Mouse (Mus musculus): ENCODE data around the gene Oser1. TPM values are rescaled to one million over a fixed set of nuclear protein-coding genes. Genes with fewer than 3 reads are reported as not detected.

Oser1 gene
- polyA plus RNA-seq, 1 experiment from 2014 or later, result 64.5 TPM

- WGBS, result 87% methylated on average over 6 of the region's 6 CpGs
- Histone ChIP-seq H3K4me1 (replicated peaks; ENCODE audit: control insufficient read depth, insufficient read depth, low read length) (no peaks in the 10 kb centered on the region), H3K27me3 (replicated peaks; ENCODE audit: control insufficient read depth, insufficient read depth, low read length) (0 out of 2 replicates have a peak, but pooled peaks cover 2% of the 10 kb centered on the region), H3K9ac (ENCODE audit: low read depth, low read length) (no peak overlapping the region), H3K27ac (ENCODE audit: low read depth, low read length) (no peak overlapping the region), H3K4me3 (ENCODE audit: low read depth, low read length) (no peak overlapping the region), H3K9me3 (ENCODE audit: control insufficient read depth) (no peaks in the 10 kb centered on the region), H3K4me2 (replicated peaks; ENCODE audit: low read depth) (no peak overlapping the region), H3K36me3 (ENCODE audit: control insufficient read depth, insufficient read depth) (no peaks in the 10 kb centered on the region)
- TF ChIP-seq CTCF (IDR thresholded peaks at IDR 0.05; ENCODE audit: low read depth), result peak; percentile 55
- ATAC-seq, result no peak
Observed at GRCm38 (mm10) chr2:163452738-163453137, 28.2 kb upstream of the Oser1 start.

GRCm38 (mm10) chr2:163450668-163451295, 26.3 kb upstream of the Oser1 start:
- no peak overlapping the region for H3K4me2 ChIP-seq (replicated peaks; ENCODE audit: low read depth)
- no peaks in the 10 kb centered on the region for H3K27me3 ChIP-seq (replicated peaks; ENCODE audit: control insufficient read depth, insufficient read depth, low read length)
- no peak for ATAC-seq
- H3K4me3 ChIP-seq (ENCODE audit: low read depth, low read length), result no peak overlapping the region
- 63% methylated on average over 6 of the region's 6 CpGs for WGBS
- H3K9ac ChIP-seq (ENCODE audit: low read depth, low read length), result no peak overlapping the region
- H3K4me1 ChIP-seq (replicated peaks; ENCODE audit: control insufficient read depth, insufficient read depth, low read length), result no peaks in the 10 kb centered on the region
- TF ChIP-seq CTCF (IDR thresholded peaks at IDR 0.05; ENCODE audit: low read depth), result no peak
- no peaks in the 10 kb centered on the region for H3K36me3 ChIP-seq (ENCODE audit: control insufficient read depth, insufficient read depth)
- H3K27ac ChIP-seq (ENCODE audit: low read depth, low read length), result no peak overlapping the region
- no peaks in the 10 kb centered on the region for H3K9me3 ChIP-seq (ENCODE audit: control insufficient read depth)

GRCm38 (mm10) chr2:163449276-163449675, 24.8 kb upstream of the Oser1 start:
- Histone ChIP-seq H3K9ac (ENCODE audit: low read depth, low read length) (no peak overlapping the region), H3K36me3 (ENCODE audit: control insufficient read depth, insufficient read depth) (no peaks in the 10 kb centered on the region), H3K9me3 (ENCODE audit: control insufficient read depth) (no peaks in the 10 kb centered on the region), H3K4me3 (ENCODE audit: low read depth, low read length) (no peak overlapping the region), H3K27me3 (replicated peaks; ENCODE audit: control insufficient read depth, insufficient read depth, low read length) (no peaks in the 10 kb centered on the region), H3K27ac (ENCODE audit: low read depth, low read length) (no peak overlapping the region), H3K4me1 (replicated peaks; ENCODE audit: control insufficient read depth, insufficient read depth, low read length) (no peaks in the 10 kb centered on the region), H3K4me2 (replicated peaks; ENCODE audit: low read depth) (no peak overlapping the region)
- WGBS, result 42% methylated on average over 3 of the region's 3 CpGs
- no peak for TF ChIP-seq CTCF (IDR thresholded peaks at IDR 0.05; ENCODE audit: low read depth)
- no peak for ATAC-seq

- H3K4me3 ChIP-seq (ENCODE audit: low read depth, low read length), result no peak overlapping the region
- no peak overlapping the region for H3K27ac ChIP-seq (ENCODE audit: low read depth, low read length)
- no peaks in the 10 kb centered on the region for H3K36me3 ChIP-seq (ENCODE audit: control insufficient read depth, insufficient read depth)
- TF ChIP-seq CTCF (IDR thresholded peaks at IDR 0.05; ENCODE audit: low read depth), result no peak
- 80% methylated on average over 12 of the region's 12 CpGs for WGBS
- H3K9me3 ChIP-seq (ENCODE audit: control insufficient read depth), result no peaks in the 10 kb centered on the region
- no peak for ATAC-seq
- no peak overlapping the region for H3K9ac ChIP-seq (ENCODE audit: low read depth, low read length)
- H3K4me1 ChIP-seq (replicated peaks; ENCODE audit: control insufficient read depth, insufficient read depth, low read length), result no peaks in the 10 kb centered on the region
- H3K4me2 ChIP-seq (replicated peaks; ENCODE audit: low read depth), result no peak overlapping the region
- H3K27me3 ChIP-seq (replicated peaks; ENCODE audit: control insufficient read depth, insufficient read depth, low read length), result no peaks in the 10 kb centered on the region
Observed at GRCm38 (mm10) chr2:163447375-163447774, 22.9 kb upstream of the Oser1 start.

GRCm38 (mm10) chr2:163444017-163444416, 19.5 kb upstream of the Oser1 start:
- no peak overlapping the region for H3K9ac ChIP-seq (ENCODE audit: low read depth, low read length)
- H3K9me3 ChIP-seq (ENCODE audit: control insufficient read depth), result no peaks in the 10 kb centered on the region
- ATAC-seq, result no peak
- 42% methylated on average over 7 of the region's 7 CpGs for WGBS
- peaks cover 3% of the 10 kb centered on the region for H3K27me3 ChIP-seq (replicated peaks; ENCODE audit: control insufficient read depth, insufficient read depth, low read length)
- H3K4me2 ChIP-seq (replicated peaks; ENCODE audit: low read depth), result no peak overlapping the region
- no peaks in the 10 kb centered on the region for H3K4me1 ChIP-seq (replicated peaks; ENCODE audit: control insufficient read depth, insufficient read depth, low read length)
- no peak for TF ChIP-seq CTCF (IDR thresholded peaks at IDR 0.05; ENCODE audit: low read depth)
- no peaks in the 10 kb centered on the region for H3K36me3 ChIP-seq (ENCODE audit: control insufficient read depth, insufficient read depth)
- H3K27ac ChIP-seq (ENCODE audit: low read depth, low read length), result no peak overlapping the region
- no peak overlapping the region for H3K4me3 ChIP-seq (ENCODE audit: low read depth, low read length)

- ATAC-seq, result no peak
- Histone ChIP-seq H3K27ac (ENCODE audit: low read depth, low read length) (no peak overlapping the region), H3K9me3 (ENCODE audit: control insufficient read depth) (no peaks in the 10 kb centered on the region), H3K4me3 (ENCODE audit: low read depth, low read length) (no peak overlapping the region), H3K4me2 (replicated peaks; ENCODE audit: low read depth) (no peak overlapping the region), H3K9ac (ENCODE audit: low read depth, low read length) (no peak overlapping the region), H3K4me1 (replicated peaks; ENCODE audit: control insufficient read depth, insufficient read depth, low read length) (no peaks in the 10 kb centered on the region), H3K27me3 (replicated peaks; ENCODE audit: control insufficient read depth, insufficient read depth, low read length) (peaks cover 7% of the 10 kb centered on the region), H3K36me3 (ENCODE audit: control insufficient read depth, insufficient read depth) (no peaks in the 10 kb centered on the region)
- WGBS, result 56% methylated on average over 6 of the region's 6 CpGs
- TF ChIP-seq CTCF (IDR thresholded peaks at IDR 0.05; ENCODE audit: low read depth), result no peak
Observed at GRCm38 (mm10) chr2:163443543-163443942, 19.0 kb upstream of the Oser1 start.
